Mouse (Mus musculus): Measurements from ENCODE around the gene Ugp2.
"Not testable (repeated sequence)": the region's sequence is repeated elsewhere in the genome, so short reads cannot be mapped to it uniquely, and the experiment has no call there.

Gene Ugp2

GRCm38 (mm10) chr11:21332639-21333295 is 38.2 kb downstream of the Ugp2 start:
- DNase-seq: no peak

- no peak for DNase-seq
These were observed 42.9 kb downstream of the Ugp2 start for GRCm38 (mm10) chr11:21328141-21328540.

DNA sequence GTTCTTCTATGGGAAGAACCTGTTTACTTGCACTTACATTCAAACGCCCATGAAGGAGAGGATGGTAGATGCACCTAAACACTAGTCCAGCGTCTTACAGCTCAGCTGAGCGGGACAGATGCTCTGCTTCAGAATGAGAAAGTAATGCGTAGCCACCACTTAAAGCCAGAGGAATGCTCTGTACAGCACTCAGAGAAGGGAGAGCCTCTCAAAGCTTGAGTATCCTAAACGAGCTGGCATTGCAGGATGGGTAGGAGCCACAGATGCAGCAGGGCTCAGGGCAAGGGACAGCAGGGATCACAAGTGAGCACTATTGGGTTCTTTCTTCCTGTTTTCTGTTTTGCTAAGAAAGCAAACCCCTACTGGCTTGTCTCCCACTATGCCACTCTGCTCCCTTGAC is 43.5 kb downstream of the Ugp2 start:
- DNase-seq: no peak

- peak; percentile 11 to 17 for DNase-seq
These were observed 44.2 kb downstream of the Ugp2 start for GRCm38 (mm10) chr11:21326770-21327169.

- no peak for DNase-seq
These were observed 45.2 kb downstream of the Ugp2 start for GRCm38 (mm10) chr11:21325781-21326180.

- no peak for DNase-seq
These were observed 48.7 kb downstream of the Ugp2 start for GRCm38 (mm10) chr11:21322349-21322748.

GRCm38 (mm10) chr11:21321577-21321976 is 49.4 kb downstream of the Ugp2 start:
- DNase-seq: no peak

GRCm38 (mm10) chr11:21313922-21314657 is 56.9 kb downstream of the Ugp2 start:
- DNase-seq: no peak

GRCm38 (mm10) chr11:21309516-21309915 is 61.5 kb downstream of the Ugp2 start:
- DNase-seq: no peak

DNA sequence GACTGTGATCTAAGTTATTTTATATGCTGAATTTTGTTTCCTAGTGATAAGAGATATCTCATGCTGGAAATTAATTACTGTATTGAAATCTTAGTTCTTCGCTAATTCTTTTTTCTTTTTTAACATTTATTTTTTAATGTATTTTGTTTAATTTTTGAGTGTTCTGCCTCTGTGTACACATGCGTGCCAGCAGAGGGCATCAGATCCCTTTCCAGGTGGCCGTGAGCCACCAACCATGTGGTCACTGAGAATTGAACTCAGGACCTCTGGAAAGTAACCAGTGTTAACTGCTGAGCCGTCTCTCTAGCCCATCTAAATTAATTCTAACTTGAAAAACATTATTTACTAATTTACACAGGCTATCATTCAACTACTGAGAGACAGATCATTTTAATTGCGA is 62.9 kb downstream of the Ugp2 start:
- peak; percentile 21 to 35 for DNase-seq

- DNase-seq: no peak
These were observed 63.8 kb downstream of the Ugp2 start for GRCm38 (mm10) chr11:21307078-21307668.

DNA sequence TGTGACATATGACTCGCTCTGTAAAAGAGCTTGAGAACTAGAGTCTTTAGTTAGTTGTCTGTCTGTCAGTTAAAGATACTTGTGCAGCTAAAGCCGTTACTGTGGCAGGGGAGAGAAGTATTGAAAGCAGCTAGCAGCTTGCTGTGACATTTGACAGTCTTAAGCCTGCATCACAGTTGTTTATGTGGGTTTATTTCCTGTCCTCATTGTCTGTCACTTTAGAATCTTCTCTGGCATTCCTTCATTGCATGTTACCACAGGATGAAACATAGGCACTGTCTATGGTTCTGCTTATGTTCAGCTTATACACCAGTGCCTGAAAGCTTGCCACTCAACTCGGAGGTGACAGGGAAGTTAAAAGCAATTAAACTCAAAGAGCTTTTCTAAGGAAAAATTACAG is 67.4 kb downstream of the Ugp2 start:
- no peak for DNase-seq

- DNase-seq: no peak
These were observed 75.5 kb downstream of the Ugp2 start for GRCm38 (mm10) chr11:21295486-21295885.

- DNase-seq: not testable (repeated sequence)
These were observed 82.8 kb downstream of the Ugp2 start for GRCm38 (mm10) chr11:21288153-21288552.

DNA sequence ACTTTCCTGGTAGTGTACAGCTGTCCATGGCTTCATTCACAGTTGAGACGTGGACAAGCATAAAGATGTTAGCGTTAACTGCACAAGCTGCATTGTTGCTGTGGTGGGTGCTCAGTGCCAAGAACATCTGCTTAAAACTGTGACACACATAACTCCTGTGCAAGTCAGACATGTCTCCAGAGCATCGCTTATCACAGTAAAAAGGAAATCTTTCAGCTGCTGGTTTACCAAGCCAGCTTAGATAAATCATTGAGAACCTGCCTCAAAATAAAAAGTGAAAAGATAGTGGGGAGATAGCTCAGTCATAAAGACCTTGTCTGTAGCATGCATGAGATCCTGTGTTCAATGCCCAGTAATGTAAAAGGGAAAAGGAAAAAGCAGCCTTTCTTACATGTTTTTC is 84.6 kb downstream of the Ugp2 start:
- no peak for DNase-seq

- no peak for DNase-seq
These were observed 94.8 kb downstream of the Ugp2 start for GRCm38 (mm10) chr11:21276151-21276550.

All from cerebellum, postnatal 14 days (tissue).